Mouse (Mus musculus) WW6 (cell line): Measurements from ENCODE around the gene Secisbp2.
"Not testable (repeated sequence)": the region's sequence is repeated elsewhere in the genome, so short reads cannot be mapped to it uniquely, and the experiment has no call there.

Experiments
- DNase-seq: peaks from one replicate; pipeline ENCODE4 v3.0.0-alpha.2; 2013; ENCODE audit warnings: low read depth, low spot score

Secisbp2 gene

DNA sequence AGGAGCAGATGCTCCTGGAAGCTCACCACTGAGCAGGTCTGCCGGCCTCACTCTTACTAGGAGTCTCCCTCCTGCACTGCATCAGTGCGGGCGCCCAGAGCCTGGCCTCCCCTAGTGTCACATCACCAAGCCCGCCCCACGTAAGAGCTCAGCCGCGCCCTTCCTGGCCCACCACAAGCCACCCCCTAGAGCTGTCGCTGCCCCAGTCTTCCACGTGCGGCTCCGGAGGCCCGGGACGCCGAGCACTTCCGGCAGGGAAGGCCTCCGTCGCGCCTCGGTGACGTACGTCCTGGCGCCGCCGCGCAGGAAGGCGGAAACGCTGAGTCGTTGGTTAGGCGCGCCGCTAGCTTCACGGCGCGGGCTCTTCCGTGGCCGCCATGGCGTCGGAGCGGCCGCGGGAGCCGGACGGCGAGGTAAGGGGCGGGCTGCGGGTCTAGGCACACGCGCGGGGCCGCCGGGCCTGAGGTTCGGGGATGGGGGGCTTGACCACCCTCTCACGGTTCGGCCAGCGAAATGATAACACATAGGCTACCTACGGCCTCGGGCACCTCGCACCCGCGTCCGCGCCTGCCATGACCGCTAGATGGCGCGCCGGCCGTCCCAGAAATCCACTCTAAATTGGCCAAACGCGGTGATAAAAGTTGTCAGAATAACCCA, at the start of gene Secisbp2:
Gene Secisbp2, plus strand, starts transcription at position 290 of the 657 bp plus-strand sequence.
- DNase-seq = peak; percentile 84

DNA sequence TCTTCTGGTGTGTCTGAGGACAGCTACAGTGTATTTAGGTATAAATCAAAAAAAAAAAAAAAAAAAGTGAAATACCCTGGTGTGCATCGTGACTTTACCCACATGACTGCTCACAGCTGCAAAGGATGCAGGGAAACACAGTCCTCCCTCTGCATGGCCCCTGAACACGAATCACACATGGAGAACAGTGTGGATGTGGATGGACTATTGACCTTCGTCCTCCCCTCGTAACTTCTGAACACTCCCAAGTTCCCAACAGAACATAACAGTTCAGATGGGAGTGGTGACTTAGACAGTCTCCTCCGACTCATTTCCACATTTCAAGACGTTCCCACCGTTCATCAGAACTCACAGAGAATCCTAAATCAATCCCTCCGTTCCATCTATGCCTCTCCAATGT, 48.7 kb upstream of the Secisbp2 start:
- DNase-seq = no peak

DNA sequence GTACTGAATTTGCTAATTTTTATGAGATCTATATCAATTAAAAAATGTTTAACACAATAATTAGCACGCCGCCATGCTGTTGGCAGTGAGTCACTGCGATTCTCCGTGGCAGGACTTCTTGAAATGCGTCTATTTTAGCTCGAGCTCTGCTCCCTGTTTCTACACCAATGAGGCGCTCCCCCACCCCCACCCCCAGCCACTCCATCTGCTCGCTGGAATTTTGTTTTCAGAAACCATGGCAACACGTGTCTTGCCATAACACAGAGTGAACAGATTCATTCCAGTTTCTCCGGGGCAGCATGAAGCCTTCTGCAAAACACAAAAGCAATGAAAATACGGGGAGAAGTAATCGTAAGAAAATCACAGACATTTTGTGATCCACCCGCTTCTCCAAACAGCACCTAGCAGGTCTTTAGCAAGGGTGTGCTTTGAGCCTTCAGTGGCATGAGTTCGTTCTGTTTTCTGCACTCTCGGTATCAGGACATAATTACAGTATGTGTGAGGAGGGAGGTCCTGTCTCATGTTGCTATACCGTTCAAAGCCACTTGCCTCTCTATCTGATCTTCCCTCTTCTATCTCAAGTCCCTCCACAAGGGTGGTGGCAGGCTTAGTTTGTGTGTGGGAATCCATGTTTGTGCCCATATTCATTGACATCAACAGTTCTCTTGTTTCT, 48.1 kb upstream of the Secisbp2 start:
- no peak for DNase-seq

DNA sequence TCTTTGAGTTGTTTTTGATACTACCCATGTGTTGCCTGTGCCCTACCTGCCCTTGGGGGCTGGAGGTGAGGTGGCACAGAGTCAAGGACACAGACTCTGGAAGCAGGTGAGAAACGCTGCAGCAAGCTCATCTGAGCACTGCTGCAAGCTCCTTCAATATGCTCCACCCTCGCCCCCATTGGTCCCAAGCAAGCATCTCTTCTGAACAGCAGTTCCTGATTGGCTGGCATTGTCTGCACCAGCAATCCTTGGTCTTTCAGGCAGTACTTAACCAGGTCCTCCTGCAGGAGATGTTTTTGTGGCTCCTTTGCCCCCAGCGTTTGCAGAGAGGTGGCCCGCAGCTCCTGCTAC, 47.6 kb upstream of the Secisbp2 start:
- no peak for DNase-seq

DNA sequence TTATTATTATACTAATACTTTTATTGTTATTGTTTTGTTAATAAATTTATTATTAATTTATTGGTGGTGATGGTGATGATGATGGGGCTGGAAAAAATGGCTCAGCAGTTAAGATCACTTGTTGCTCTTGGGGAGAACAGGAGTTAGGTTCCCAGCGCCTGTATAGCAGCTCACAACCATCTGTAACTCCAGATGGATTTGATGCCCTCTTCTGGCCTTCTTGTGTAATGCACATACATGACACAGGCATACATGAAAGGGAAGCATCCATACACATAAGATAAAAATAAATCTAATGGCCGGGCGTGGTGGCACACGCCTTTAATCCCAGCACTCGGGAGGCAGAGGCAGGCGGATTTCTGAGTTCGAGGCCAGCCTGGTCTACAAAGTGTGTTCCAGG, 42.3 kb upstream of the Secisbp2 start:
- no peak for DNase-seq

DNA sequence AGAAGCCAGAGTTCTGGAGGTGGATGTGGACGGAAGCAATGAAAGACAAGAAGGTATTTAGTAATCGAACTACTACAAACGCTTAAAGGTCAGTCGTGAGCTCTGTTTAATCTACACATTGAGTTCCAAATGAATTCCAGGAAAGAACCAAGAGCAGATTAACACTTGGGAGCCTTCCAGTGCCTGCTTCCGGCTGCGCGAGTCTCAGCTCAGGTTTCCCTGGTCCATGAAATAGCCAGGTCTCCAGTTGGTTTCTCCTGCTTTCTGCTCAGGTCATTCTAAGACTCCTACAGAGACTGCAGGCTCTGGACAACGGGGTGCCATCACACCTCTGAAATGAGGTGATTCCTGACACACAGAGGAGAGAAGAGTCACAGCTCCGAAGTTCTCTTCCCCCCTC, 40.4 kb upstream of the Secisbp2 start:
- DNase-seq = no peak

DNA sequence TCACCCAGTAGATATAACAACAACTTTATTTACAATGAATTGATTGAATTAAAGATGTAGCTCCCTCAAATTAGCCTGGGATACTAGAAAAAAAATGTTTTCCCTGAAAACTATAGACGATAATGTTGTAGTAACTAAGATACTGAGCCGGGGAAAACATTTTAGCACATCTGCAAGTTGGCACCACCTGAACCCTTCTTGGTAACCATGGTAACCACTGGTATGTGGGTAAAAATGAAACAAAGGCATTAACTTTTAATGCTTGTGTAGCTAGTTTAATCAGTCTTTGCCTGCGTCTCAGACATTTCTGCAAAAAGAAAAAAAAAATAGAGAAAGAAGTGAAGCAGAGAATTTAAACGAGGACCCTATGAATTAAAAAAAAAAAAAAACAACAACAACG, 40.0 kb upstream of the Secisbp2 start:
- DNase-seq = no peak

DNA sequence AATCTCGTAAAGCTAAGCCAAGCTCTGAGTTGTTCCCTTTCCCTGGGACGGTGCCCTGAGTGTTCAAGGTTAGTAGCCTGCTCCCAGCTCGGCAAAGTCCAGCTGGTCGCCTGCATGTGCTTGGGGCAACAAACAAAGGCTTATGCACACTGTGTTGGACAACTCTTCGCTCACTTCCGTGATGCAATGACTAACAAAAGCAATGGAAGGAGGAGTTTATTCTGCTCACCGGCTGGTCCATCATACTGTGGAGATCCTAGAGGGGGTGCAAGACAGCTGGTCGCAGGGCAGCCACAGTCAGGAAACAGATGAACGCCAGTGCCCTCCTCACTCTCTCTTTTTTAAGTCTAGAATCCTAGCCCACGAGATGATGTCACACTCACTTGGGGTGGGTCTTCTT, 35.7 kb upstream of the Secisbp2 start:
- DNase-seq = no peak

DNA sequence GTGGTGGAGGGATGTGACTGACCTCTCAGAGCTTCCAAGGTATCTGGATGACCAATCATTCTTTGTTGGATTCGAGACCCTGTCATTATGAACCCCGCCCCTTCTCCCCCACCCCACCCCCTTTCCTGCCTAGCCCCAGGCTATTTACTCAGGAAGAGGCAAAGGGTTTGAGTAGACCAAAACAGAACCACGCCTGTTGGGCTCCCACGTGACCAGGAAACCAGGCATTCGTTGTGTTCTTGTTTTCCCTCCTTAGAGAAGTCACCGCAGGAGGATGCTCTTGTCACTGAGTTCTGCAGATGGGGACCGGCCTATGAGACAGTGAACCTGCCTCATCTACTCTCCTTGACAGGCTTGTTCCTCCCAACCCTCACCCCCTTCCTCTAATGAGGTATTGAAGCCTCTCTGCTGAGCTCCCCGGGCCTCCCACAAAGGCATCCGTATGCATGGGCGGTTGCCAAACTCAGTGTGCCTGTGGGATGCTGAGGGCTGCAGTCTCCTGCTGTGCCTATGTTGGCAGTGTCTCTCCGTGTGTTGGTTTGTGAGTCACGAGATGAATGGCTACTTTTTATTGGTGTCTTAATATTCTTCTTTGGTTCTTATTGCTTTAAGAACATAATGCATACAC, 35.0 kb upstream of the Secisbp2 start:
- peak; percentile 57 for DNase-seq

DNA sequence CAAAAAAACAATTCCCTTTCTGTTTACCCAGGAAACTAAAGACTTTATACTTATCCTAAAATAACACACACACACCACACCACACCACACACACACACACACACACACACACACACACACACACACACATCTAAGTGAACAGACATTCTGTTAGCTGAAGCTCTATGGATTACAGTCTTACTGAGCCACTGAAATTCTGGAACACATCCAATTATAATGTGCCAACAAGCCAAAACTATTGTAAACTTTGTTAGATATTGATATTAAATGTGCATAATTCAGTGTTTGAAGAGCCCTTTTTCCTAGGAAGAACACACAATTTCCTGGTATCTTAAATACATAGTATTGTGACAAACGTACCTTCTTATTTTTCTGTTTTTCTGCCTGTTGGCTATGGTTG, 34.2 kb upstream of the Secisbp2 start:
- DNase-seq = no peak

DNA sequence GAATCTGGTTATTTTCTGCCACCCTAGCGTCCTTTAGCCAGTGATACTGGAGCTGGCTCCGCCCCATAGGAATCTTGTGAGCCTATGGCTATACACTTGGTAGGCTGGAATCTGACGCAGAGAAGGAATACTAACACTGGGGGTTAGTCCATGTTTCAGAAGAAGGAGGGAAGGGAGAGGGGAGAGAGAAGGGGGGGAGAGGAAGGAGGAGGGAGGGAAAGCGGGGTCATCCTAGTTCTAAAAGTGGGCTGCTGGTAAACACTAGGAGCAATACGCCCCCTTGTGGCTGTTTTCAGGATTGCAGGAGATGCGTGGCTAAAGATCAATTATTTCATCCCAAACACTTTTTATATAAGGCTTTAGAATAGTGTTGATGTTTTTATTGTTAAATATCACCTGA, 33.6 kb upstream of the Secisbp2 start:
- no peak for DNase-seq

DNA sequence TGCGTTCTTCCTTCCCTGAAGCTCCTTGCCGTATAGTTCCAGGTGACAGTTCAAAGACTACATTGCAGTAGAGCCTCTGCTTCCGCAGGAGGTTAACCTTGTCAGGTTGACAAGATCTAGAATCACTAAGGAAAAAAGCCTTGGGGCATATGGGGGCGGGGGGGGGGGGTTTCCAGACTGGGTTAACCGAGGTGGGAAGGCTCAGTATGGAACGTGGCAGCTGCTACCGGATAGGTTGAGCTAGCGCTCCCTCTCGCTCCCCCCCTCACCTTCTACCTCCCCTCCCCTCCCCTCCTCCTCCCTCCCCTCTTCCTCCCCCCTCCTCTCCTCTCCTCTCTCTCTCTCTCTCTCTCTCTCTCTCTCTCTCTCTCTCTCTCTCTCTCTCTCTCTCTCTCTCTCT, 32.9 kb upstream of the Secisbp2 start:
- no peak for DNase-seq

DNA sequence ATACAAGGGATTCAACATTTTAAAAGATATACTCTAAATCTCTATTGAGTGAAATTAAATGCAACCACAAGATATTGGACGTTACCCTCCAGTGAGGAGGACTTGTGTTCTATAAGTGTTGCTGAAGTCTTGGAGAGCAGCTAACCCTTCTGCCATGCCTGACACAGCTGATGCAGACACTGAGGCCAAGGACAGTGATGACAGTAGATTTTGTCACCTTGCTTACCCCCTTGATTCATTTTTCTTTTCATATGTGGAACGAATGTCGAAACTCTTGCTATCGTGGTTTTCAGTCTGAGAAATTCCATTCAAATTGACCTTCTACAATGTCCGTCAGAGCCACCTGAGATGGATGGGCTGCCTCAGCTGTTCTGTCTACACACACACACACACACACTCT, 28.9 kb upstream of the Secisbp2 start:
- DNase-seq = no peak

DNA sequence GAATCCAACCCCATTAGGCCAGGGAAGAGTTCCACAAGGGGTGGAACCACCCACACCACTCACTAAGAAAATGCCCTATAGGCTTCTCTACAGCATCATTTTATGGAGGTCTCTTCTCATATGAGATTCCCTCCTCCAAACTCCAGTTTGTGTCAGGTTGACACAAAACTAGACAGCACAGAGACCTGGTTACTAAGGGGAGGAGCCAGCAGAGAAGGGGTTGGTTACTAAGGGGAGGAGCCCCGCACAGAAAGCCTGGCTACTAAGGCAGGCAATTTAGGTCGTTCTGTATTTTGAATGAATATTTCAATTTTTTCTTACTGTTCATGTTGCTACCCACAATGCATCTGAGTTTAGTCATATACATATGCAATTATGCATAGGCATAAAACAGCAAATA, 27.8 kb upstream of the Secisbp2 start:
- no peak for DNase-seq

DNA sequence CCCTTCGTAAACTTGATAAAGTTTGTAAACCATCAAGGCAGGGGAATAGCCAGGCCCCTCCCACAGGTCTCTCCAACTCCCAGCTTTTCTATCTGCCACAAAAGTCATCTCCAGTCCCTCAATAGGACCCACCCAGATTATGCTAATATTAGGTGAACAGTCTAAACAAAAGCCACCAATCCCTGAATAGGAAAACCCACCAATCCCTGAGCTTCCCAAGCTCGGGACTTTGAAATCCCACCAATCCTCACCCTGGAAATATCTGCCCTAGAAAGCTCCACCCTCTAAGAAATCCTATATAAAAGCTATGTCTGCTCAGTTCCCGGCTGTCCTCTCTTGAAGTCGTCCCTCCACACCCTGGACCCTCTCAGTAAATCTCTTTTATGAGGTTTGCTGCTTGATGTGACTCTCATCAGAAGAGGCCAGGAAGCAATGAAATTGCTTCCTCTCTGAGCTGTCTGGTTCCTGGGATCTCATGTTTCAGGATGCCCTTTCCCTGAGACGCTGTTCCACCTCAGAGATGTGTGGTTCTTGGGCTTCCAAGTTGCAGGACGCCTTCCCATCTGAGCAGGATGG, 23.1 kb upstream of the Secisbp2 start:
- no peak for DNase-seq

DNA sequence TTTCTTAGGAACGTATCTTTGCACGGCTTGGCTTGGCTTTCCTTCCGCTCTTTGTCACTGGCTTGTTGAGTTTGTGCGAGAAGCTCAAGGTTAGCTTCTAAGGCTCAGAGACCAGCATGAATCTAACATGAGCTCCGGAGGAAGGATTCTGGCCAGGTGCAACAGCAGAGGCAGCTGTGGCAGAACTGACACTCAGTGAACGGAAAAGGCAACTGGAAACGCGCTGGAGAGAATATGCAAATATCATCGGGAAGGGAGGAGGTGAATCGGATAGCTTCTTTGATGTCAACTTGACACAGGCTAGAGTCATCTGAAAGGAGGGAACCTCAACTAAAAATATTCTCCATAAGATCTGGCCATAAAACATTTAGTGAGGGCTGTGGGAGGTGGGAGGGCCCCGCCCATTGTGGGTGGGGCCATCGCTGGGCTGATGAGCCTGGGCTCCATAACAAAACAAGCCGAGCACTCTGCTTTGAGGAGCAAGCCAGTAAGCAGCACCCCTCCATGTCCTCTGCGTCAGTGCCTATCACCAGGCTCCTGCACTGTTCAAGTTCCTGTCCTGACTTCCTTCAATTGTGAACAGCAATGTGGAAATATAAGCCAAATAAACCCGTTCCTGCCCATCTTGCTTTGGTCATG, 20.0 kb upstream of the Secisbp2 start:
- peak; percentile 75 for DNase-seq

DNA sequence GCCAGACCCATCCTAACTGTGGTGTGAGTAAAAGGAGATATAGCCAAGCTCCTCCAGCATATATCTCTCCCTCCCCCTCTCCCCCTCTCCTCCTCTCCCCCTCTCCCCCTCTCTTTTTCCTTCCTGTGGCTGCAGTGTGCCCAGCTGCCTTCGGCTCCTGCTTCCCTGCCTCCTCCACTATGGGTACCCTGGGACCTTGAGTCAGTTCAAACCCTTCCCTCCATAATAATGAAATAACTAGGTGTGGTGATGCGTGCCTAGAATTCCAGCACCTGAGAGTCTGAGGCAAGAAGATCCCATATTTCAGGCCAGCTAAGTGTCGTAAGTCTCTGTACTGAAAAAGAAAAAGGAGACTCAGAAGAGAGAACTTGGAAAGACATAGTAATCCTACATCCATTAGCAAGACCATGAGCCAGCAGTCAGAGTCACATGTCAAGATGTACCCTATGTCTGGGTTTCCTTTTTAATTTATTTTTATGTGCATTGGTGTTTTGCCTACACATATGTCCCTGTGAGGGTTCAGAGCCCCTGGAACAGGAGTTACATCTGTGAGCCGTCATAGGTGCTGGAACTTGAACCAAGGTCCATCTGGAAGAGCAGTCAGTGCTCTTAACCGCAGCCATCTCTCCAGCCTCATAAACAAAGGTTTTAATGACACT, 18.8 kb upstream of the Secisbp2 start:
- DNase-seq = no peak

DNA sequence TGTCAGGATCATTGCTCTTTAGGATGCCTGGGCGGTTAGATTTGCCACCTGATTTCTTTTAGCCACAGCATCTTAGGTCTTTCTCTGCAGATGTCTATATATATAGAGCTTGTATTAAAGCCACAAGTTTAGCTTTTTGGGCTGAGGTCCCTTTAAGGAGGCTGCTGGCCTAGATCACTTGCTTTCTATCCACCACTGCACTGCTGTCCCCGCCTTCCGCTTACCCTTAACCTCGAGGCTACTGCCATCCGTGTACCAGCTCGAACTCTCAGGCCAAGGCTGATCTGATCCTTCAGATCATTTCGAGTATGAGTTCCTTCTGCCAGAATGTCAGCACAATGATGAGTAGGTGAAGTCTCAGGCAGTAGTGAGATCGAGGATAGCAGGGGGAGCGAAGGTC, 16.1 kb upstream of the Secisbp2 start:
- not testable (repeated sequence) for DNase-seq

DNA sequence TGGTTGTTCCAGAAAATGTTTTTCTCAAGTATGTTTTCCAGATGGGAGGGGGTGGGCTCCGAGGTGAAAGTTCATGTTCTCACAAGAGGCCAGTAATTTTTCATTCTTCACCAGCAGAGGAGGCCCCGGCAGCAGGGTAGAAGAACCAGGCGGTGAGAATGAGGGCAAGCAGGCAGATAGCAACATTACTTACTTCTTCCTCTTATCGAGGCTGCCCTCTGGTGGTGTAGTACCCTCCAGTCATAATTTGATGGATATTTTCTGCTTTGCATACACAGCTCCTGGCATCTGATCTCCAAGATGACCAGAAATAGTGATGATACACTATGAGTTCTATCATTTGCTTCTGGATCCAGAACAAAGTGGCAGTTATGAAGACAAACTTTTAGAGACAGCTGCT, 12.5 kb upstream of the Secisbp2 start:
- DNase-seq = no peak

DNA sequence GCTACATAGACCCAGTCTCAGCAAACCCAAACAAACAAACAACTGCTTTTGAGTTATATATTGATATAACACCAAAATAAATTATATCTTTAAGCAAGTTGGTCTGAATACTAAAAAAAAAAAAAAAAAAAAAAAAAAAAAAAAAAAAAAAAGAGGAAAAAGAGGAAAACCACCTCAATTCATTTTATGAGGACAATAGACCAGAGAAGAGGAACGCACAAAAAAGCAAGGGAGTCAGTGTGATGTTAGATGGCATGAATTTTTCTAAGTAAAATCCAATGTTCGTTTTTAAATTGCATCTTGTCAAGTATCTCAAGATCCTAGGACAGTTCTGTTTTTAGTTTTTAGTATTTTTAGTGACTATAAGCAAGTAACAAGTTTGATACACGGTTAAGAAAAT, 10.1 kb upstream of the Secisbp2 start:
- no peak for DNase-seq

DNA sequence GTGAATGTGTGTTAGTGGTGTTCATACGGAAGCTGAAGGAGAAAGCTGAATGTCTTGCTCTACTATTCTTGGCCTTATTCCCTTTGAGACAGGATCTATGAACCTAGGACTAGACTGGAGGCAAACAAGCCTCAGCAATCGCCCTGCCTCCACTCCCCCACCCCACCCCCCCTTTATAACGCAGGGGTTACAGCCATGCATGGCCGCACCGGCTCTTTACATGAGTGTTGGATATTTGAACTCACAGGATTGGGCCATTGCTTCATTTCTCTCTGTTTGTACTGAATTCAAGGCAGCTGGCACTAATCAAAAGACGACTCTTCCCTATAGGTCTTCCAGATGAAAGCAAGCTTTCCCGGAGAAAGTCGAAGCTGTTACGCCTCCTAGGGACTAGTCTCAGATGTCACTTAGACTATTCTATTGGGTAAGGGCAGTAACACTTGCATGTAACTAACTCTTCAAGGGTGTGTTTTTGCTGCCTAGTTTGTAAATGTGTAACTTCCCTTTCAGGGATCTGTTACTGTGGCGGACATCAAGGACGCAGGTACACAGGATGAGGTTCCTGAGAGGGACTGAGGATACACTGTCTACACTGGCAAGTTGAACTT, 9.2 kb upstream of the Secisbp2 start:
- DNase-seq = no peak
